Mouse (Mus musculus) limb, embryonic 11.5 days (tissue): ENCODE measurements around the gene Ankdd1a. TPM values are rescaled to one million over a fixed set of nuclear protein-coding genes. Genes with fewer than 3 reads are reported as not detected.

Experiments
- ATAC-seq: fragments of 200-750 bp; cut with Nextera tagmentation; 2 replicates; pipeline ENCODE4 v1.8.0; 2017; ENCODE audit warnings: low read depth; ENCODE audit not compliant: insufficient number of reproducible peaks, low FRiP score, low TSS enrichment
- DNase-seq: peaks from one replicate; pipeline ENCODE4 v3.0.0-alpha.2; 2015; ENCODE audit warnings: low spot score
- H3K27ac ChIP-seq: fragments of 300-500 bp; sonication (generic); replicated peaks from 2 replicates; pipeline ENCODE4 v1.5.1; 2014; ENCODE audit warnings: low read depth, mild to moderate bottlenecking, low read length
- H3K27me3 ChIP-seq: fragments of 300-500 bp; sonication (generic); 2 replicates; pipeline ENCODE4 v1.6.1; 2014; ENCODE audit warnings: mild to moderate bottlenecking, low read length, mixed read lengths; ENCODE audit not compliant: control insufficient read depth, insufficient read depth
- H3K36me3 ChIP-seq: fragments of 300-500 bp; sonication (generic); 2 replicates; pipeline ENCODE4 v1.6.1; 2014; ENCODE audit warnings: mild to moderate bottlenecking, low read length, moderate library complexity, mixed read lengths; ENCODE audit not compliant: control insufficient read depth, insufficient read depth
- H3K4me1 ChIP-seq: fragments of 300-500 bp; sonication (generic); 2 replicates; pipeline ENCODE4 v1.6.1; 2014; ENCODE audit warnings: low read length, mixed read lengths; ENCODE audit not compliant: control insufficient read depth, insufficient read depth
- H3K4me2 ChIP-seq: fragments of 300-500 bp; sonication (generic); 2 replicates; pipeline ENCODE4 v1.6.1; 2014; ENCODE audit warnings: low read depth, mild to moderate bottlenecking, moderate library complexity; ENCODE audit not compliant: severe bottlenecking
- H3K4me3 ChIP-seq: fragments of 300-500 bp; sonication (generic); 2 replicates; pipeline ENCODE4 v1.5.1; 2014; ENCODE audit warnings: low read depth, low read length
- H3K9ac ChIP-seq: fragments of 300-500 bp; sonication (generic); 2 replicates; pipeline ENCODE4 v1.6.1; 2014; ENCODE audit warnings: mild to moderate bottlenecking, low read length
- H3K9me3 ChIP-seq: fragments of 300-500 bp; sonication (generic); 2 replicates; pipeline ENCODE4 v1.6.1; 2016; ENCODE audit warnings: low read length; ENCODE audit not compliant: control insufficient read depth
- WGBS: fragments of 180-500 bp; shearing (Covaris S2); extraction: QIAGEN DNeasy Blood & Tissue Kit; methylation state at CpG from one replicate; pipeline ENCODE4 v1.1.7; 2014; 5-methylcytosine and 5-hydroxymethylcytosine counted together
- polyA plus RNA-seq: library from polyadenylated mRNA; unstranded; fragments of >200 nt; fragmentation: Nextera tagmentation; extraction: Ambion mirVana; gene quantifications from 2 replicates; pipeline ENCODE4 v1.2.1, GENCODE M21; 2014

The Ankdd1a gene
- polyA plus RNA-seq, 1 experiment from 2014 or later, result not detected

- no peak for DNase-seq
- 74% methylated on average over 3 of the region's 3 CpGs for WGBS
- Histone ChIP-seq H3K9me3 (no peaks in the 10 kb centered on the region), H3K4me2 (no peak overlapping the region), H3K4me1 (no peaks in the 10 kb centered on the region), H3K9ac (no peak overlapping the region), H3K27ac (no peak overlapping the region), H3K36me3 (no peaks in the 10 kb centered on the region), H3K27me3 (no peaks in the 10 kb centered on the region), H3K4me3 (no peak overlapping the region)
- ATAC-seq, result no peak
These were observed 7.5 kb downstream of the Ankdd1a start for GRCm38 (mm10) chr9:65512520-65512919.

GRCm38 (mm10) chr9:65508449-65508848, 11.5 kb downstream of the Ankdd1a start:
- Histone ChIP-seq H3K27me3 (no peaks in the 10 kb centered on the region), H3K27ac (no peak overlapping the region), H3K9me3 (no peaks in the 10 kb centered on the region), H3K4me1 (no peaks in the 10 kb centered on the region), H3K9ac (no peak overlapping the region), H3K36me3 (no peaks in the 10 kb centered on the region), H3K4me3 (no peak overlapping the region), H3K4me2 (no peak overlapping the region)
- 71% methylated on average over 7 of the region's 7 CpGs for WGBS
- DNase-seq (no peak), ATAC-seq (no peak)

- H3K4me1 ChIP-seq, result no peaks in the 10 kb centered on the region
- no peak overlapping the region for H3K4me2 ChIP-seq
- H3K9me3 ChIP-seq, result no peaks in the 10 kb centered on the region
- 89% methylated on average over 21 of the region's 21 CpGs for WGBS
- H3K27me3 ChIP-seq, result no peaks in the 10 kb centered on the region
- DNase-seq, result no peak
- H3K4me3 ChIP-seq, result no peak overlapping the region
- no peaks in the 10 kb centered on the region for H3K36me3 ChIP-seq
- no peak overlapping the region for H3K27ac ChIP-seq
- ATAC-seq, result no peak
- no peak overlapping the region for H3K9ac ChIP-seq
These were observed 17.1 kb downstream of the Ankdd1a start for GRCm38 (mm10) chr9:65502721-65503505.

- ATAC-seq, result no peak
- Histone ChIP-seq H3K27me3 (no peaks in the 10 kb centered on the region), H3K9me3 (no peaks in the 10 kb centered on the region), H3K36me3 (no peaks in the 10 kb centered on the region), H3K27ac (no peak overlapping the region), H3K9ac (no peak overlapping the region), H3K4me3 (no peak overlapping the region), H3K4me1 (no peaks in the 10 kb centered on the region), H3K4me2 (no peak overlapping the region)
- 63% methylated on average over 8 of the region's 8 CpGs for WGBS
- peak; percentile 45 for DNase-seq
These were observed 17.8 kb downstream of the Ankdd1a start for GRCm38 (mm10) chr9:65502146-65502545.

- Histone ChIP-seq H3K27ac (no peak overlapping the region), H3K4me3 (no peak overlapping the region), H3K4me1 (no peaks in the 10 kb centered on the region), H3K9me3 (no peaks in the 10 kb centered on the region), H3K36me3 (no peaks in the 10 kb centered on the region; the same call in 1 of the 2 replicates), H3K4me2 (no peak overlapping the region), H3K9ac (no peak overlapping the region), H3K27me3 (no peaks in the 10 kb centered on the region)
- no peak for DNase-seq
- WGBS, result 92% methylated on average over 4 of the region's 4 CpGs
- ATAC-seq, result no peak
These were observed 27.1 kb downstream of the Ankdd1a start for GRCm38 (mm10) chr9:65492851-65493250.

- H3K36me3 ChIP-seq, result no peaks in the 10 kb centered on the region; the same call in 1 of the 2 replicates
- H3K4me2 ChIP-seq, result no peak overlapping the region
- no peaks in the 10 kb centered on the region for H3K9me3 ChIP-seq
- 84% methylated on average over 2 of the region's 2 CpGs for WGBS
- DNase-seq (no peak), ATAC-seq (no peak)
- H3K4me3 ChIP-seq, result no peak overlapping the region
- no peaks in the 10 kb centered on the region for H3K4me1 ChIP-seq
- H3K27ac ChIP-seq, result no peak overlapping the region
- no peak overlapping the region for H3K9ac ChIP-seq
- no peaks in the 10 kb centered on the region for H3K27me3 ChIP-seq
These were observed 27.6 kb downstream of the Ankdd1a start for GRCm38 (mm10) chr9:65492351-65492750.

GRCm38 (mm10) chr9:65491476-65491875, 28.5 kb downstream of the Ankdd1a start:
- H3K9ac ChIP-seq, result no peak overlapping the region
- ATAC-seq, result no peak

GRCm38 (mm10) chr9:65480071-65480470, 39.9 kb downstream of the Ankdd1a start:
- ATAC-seq, result no peak
- WGBS, result 83% methylated on average over 5 of the region's 5 CpGs
- no peak overlapping the region for H3K9ac ChIP-seq
- DNase-seq, result no peak
- H3K4me3 ChIP-seq, result no peak overlapping the region
- H3K27ac ChIP-seq, result no peak overlapping the region
- H3K36me3 ChIP-seq, result peaks cover 21% of the 10 kb centered on the region
- no peaks in the 10 kb centered on the region for H3K27me3 ChIP-seq
- no peak overlapping the region for H3K4me2 ChIP-seq
- H3K9me3 ChIP-seq, result no peaks in the 10 kb centered on the region
- no peaks in the 10 kb centered on the region for H3K4me1 ChIP-seq

More at GRCm38 (mm10) chr9:65491476-65491875, 28.5 kb downstream of the Ankdd1a start:
- 79% methylated on average over 3 of the region's 3 CpGs for WGBS
- Histone ChIP-seq H3K27me3 (no peaks in the 10 kb centered on the region), H3K4me1 (no peaks in the 10 kb centered on the region), H3K9me3 (no peaks in the 10 kb centered on the region), H3K4me3 (no peak overlapping the region), H3K4me2 (no peak overlapping the region), H3K36me3 (no peaks in the 10 kb centered on the region; the same call in 1 of the 2 replicates), H3K27ac (no peak overlapping the region)
- DNase-seq, result no peak
